Mouse (Mus musculus) thymus, postnatal 25 days (tissue): ENCODE data around the gene Rbsn.
A peak's percentile ranks its signal among the peaks of the same experiment; 100 is the strongest.

Experiments
- DNase-seq: peaks from one replicate; pipeline ENCODE4 v3.0.0; 2022

The Rbsn gene

GRCm38 (mm10) chr6:92214773-92215449 lies at the start of gene Rbsn:
TSS of gene Rbsn (minus strand) at chr6:92214925.
- DNase-seq = peak; percentile 91

DNA sequence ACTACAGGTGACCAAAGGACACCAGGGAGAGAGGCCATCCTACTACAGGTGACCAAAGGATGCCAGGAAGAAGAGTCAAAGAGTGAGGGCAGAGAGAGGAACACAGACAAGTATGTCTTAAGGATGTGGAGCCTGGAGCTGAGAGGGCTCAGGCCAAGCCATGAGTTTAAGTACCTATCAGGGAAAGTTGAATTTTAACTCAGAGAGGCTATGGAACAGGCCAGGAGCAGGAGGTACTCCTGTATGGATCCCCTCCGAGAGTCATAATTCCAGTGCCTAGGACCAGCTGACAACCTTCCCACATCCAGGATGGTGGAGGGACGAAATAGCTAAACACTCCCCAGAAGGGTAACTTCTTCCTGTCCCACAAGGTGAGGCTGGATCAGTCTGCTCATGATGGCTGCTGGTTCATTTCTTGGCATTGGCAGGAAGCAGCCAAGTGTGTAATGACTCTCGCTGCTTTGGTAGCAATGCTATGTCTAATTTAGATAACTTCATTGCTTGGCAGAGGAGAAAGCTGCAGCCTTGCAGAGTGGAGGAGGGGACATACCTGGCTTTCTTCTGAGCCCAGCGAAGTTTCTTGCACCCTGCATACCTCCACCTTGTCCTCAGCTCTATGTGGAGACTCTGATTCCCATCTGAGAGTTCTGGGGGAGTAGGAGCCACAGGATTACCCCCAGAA lies 46.6 kb upstream of the Rbsn start:
- DNase-seq = no peak

- DNase-seq = no peak
Measured at GRCm38 (mm10) chr6:92255346-92255745, 40.6 kb upstream of the Rbsn start.

- DNase-seq = no peak
Measured at GRCm38 (mm10) chr6:92253253-92253870, 38.6 kb upstream of the Rbsn start.

DNA sequence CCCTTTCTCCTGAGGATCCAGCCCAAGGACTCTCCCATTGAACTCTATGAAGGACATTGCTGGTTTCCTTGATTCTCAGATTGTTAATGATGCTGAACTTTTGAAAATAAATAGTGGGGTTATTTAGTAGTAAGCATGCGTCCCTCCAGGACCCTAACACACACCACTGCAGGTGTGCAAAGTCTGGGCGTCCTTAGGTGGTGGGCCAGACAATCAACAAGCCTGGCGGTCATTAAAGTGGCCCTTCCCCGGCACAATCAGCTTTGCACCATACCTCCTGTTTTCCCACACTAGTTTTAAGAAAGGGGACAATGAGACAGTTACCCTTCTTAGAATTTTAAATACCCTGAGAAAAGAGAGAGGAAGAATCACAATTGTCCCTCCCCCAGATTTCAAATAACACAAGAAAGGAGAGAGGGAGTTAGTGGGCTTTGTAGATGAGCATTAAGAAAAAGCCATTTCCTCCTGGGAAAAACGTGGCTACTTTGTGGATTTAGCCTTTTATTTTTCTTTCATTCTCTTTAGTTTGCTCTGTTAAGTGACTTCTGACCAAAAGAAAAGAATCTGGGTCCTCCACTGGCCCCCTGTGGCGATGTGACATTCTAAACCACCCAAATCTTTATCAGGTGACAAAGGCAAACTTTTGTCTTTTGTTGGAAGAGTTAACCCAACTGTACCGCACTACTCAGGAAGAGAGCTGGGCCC lies 32.6 kb upstream of the Rbsn start:
- no peak for DNase-seq

GRCm38 (mm10) chr6:92246335-92246734 lies 31.6 kb upstream of the Rbsn start:
- DNase-seq = no peak

GRCm38 (mm10) chr6:92244591-92244990 lies 29.9 kb upstream of the Rbsn start, which contains the start of gene Trh:
TSS of gene Trh (minus strand) at chr6:92244650.
- DNase-seq = no peak

- peak; percentile 40 for DNase-seq
Measured at GRCm38 (mm10) chr6:92241178-92241906, 26.6 kb upstream of the Rbsn start.

GRCm38 (mm10) chr6:92235036-92235435 lies 20.3 kb upstream of the Rbsn start:
- no peak for DNase-seq

DNA sequence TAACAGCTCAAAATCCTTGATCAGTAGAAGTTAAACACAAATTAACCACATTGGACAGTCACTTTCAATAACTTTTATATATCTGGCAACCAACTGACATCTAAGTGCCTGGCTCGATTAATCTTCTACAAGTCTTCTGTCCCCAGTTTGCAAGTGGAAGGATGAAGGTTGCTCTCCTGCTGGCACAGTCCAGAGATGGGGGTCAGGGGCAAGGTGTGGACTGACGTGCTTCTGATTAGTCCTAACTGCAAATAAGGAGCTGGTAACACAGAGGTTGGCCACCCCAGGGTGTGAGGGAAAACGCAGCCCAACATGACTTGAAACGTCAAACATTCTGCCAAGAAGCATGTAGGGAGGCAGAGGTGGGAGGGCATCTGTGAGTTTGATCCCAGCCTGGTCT lies 17.0 kb upstream of the Rbsn start:
- no peak for DNase-seq

DNA sequence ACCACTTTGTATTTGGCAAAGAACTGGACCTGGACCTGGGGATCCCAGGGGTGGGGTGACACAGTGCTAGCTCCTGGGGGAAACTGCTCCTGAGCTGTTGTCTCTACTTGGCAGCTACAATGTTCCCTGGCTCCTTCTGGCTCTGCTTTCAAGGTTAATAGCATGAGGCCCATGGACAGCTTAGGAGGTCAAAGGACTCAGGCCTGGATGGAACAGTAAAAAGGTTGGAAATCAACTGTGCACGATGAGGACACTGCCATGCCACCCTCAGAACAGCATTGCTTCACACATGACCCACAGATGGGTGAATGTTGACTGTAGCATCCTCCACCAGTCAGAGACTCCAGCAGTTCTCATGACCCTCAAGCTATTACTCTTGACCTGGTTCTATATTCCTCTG lies 16.6 kb upstream of the Rbsn start:
- no peak for DNase-seq

DNA sequence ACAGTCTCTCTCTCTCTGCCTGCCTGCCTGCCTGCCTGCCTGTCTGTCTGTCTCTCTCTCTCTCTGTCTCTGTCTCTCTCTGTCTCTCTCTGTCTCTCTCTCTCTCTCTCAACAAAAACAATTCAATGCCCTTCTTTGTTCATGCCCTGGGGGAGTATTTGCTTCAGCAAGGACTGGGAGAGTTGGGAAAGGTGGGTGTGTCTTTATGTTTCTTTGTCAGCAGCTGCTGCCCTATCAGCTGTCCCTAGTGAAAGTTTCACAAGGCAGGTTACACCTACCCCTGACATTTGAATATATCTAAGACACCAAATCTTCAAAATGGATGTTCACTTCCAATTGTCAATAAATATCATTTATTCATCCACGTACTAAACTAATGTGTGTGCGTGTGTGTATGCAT lies 14.9 kb upstream of the Rbsn start:
- DNase-seq = no peak

DNA sequence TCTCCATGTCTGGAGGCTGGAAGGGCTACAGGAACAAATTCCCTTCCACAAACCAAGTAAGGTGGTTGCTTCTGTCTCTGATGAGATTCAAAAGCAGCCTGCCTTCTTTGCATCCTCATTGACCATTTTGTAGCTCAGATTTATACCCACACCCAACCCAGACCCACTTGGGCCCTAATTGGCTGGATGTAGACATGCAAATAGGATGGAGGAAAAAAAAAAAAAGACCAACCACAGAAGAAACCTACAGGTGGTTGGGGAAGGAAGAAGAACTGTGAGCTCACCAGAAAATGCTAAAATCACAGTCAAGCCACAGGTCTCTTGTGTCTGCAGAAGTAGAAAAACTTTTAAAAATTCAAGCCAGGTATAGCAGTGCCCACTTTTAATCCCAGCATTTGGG lies 14.4 kb upstream of the Rbsn start:
- DNase-seq = no peak

DNA sequence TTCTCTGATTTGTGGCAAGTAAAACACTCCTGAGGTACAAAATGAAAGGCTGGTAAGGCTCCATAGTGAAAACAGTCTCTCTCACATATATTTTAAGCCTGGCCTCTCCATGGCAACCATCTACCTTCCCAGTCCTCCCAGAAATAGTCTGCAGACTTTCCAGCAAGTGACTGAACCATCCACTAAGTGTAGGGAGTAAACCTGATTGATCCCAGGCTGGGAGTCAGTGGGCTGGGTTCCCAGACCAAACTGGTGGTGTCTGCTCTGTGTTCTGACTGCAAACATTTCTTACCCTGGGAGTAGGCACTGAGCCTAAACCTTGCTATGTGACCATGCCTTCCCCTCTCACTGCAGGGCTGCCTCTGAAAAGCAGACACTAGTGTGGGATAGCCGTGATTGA lies 10.3 kb upstream of the Rbsn start:
- no peak for DNase-seq

GRCm38 (mm10) chr6:92222021-92222420 lies 7.3 kb upstream of the Rbsn start:
- no peak for DNase-seq

DNA sequence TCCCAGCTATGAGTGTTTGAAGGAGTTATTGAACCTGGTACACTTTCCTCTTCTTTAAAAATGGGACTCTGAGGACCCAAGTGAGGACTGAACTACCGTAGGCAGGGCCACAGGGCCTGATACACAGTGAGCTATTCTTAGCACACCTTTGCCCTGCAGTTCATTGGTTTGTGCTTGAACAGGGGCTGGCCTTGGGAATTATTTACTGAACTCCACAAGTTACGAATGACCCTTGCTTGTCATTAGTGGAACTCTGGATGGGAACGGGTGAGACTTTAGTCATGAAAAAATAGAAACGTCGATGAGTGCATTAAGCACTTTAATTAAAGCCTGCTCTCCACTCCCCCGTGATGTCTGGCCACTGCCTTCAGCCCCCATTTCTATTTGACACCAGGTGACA lies 6.9 kb upstream of the Rbsn start:
- DNase-seq = no peak

DNA sequence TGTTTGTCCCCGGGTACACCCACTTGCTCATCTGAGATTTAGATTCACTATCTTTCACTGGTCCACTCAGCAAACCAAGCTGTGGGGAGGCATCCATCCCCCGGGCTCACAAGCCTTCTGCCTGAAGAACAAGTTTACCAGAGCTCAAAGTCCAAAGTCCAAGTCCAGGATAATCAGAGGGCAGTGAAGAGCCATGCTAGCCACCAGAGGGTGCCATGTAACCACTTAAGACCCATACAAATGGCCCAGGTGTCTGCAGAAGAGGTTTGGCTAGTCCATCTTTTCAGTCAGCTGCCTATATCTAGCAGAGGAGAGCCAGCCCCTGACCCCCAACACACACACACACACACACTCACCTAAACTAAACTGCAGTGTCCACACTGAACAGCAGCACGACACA lies 4.7 kb upstream of the Rbsn start:
- peak; percentile 9 for DNase-seq

- DNase-seq = peak; percentile 25
Measured at GRCm38 (mm10) chr6:92214055-92214772, 511 bp downstream of the Rbsn start.

DNA sequence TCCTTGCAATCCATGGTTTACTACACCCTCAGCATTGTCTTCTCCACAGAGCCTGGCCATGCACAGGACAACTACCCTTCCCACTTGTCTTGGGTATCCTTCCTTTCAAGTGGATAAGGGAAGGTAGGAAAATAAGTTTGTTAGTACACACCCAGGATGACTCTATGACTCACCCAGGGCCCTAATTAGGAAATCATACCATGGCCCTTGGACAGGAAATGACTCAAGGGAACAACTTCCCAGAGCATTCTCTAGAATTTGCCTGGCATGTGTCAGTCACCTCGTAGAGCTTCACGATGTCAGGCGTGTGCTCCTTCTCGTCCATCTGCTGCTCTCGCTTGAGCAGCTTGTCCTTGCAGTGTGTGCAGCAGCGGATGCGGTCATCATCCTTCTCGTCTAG lies 15.3 kb downstream of the Rbsn start:
- no peak for DNase-seq

DNA sequence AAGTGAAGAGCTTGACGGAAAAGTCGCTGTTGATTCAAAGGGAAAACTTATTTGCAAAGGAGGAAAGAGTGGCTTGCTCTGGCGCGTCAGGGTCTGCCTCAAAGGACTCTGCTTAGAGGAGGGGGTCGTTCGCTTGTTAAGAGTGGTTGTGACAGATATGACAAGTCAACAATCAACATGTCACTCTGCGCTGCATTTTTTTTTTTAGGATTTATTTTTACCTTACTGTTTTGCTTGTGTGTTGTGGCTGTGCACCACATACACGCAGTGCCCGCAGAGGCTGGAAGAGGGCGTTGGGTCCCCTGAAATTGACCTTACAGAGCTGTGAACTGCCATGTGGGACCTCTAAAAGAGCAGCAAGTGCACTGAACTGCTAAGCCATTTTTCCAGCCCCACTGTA lies 30.5 kb downstream of the Rbsn start:
- DNase-seq = no peak

GRCm38 (mm10) chr6:92183621-92184131 lies 31.0 kb downstream of the Rbsn start, which contains the start of gene Mrps25:
TSS of gene Mrps25 (minus strand) at chr6:92184033.
- peak; percentile 53 for DNase-seq

DNA sequence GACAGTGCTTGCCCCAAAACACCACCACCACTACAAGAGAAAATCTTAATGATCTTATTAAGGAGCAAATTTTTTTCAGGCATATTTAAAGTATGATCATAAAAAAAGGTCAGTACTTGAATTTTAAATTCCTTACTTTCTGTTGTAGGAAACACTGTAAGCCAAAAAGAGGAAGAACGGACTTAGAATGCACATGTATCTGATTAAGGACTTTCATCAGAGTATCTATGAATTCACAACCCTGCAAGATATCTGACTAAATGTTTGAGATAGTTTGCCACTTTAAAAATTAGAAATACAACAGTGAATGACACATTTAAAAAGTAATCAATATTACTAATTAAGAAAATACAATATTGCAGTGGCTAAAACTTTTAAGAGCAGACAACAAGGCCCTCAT lies 38.3 kb downstream of the Rbsn start:
- DNase-seq = no peak
